Mouse (Mus musculus) T-helper 17 cell (primary cell): ENCODE data around the gene Olfr122.

ENCODE experiments used
- in situ Hi-C, 2 experiments: fragments of 300-600 bp; cut with MboI, MseI; formaldehyde crosslinking; loops; 1 replicate in 1 of 2; 2 replicates in 1 of 2; pipeline ENCODE4 v1.15.1; 2025; ENCODE audit warnings: high pct_unique_total_duplicates in 2 of 2

Gene Olfr122

GRCm38 (mm10) chr17:37768307-37768706 is at the start of gene Olfr122:
Gene Olfr122, plus strand, starts transcription at chr17:37768607.
- in situ Hi-C loops = no loop called here

GRCm38 (mm10) chr17:37721508-37721907 is 46.9 kb upstream of the Olfr122 start, which contains the start of gene Olfr120:
Gene Olfr120, plus strand, starts transcription at chr17:37721808.
- in situ Hi-C loops = no loop called here

GRCm38 (mm10) chr17:37738070-37738469 is 30.3 kb upstream of the Olfr122 start:
- in situ Hi-C loops = no loop called here

GRCm38 (mm10) chr17:37793229-37793628 is 24.8 kb downstream of the Olfr122 start, which contains the start of gene Olfr123:
Gene Olfr123, plus strand, starts transcription at chr17:37793529.
- in situ Hi-C loops = no loop called here

- in situ Hi-C loops = no loop called here
Observed at GRCm38 (mm10) chr17:37799588-37799987, 31.2 kb downstream of the Olfr122 start, which contains the start of gene Olfr124. Gene Olfr124, plus strand, starts transcription at chr17:37799888.
